Mouse (Mus musculus) megakaryocyte, adult 5-6 weeks (primary cell): Measurements from ENCODE around the gene Foxb1. TPM values are rescaled to one million over a fixed set of nuclear protein-coding genes. Genes with fewer than 3 reads are reported as not detected.

ENCODE experiments used
- ATAC-seq: 2 replicates; pipeline ENCODE4 v1.8.0; 2016; ENCODE audit warnings: mild to moderate bottlenecking, inconsistent platforms; ENCODE audit not compliant: poor library complexity, severe bottlenecking
- total RNA-seq, 2 experiments: library from RNA; stranded (forward) in 1 of 2; stranded (reverse) in 1 of 2; fragments of 153-499, 151-499 nt in 1 of 2; fragments of 221-1000, 200-1000 nt in 1 of 2; gene quantifications; 2 replicates each; pipeline versions ENCODE4 v1.2.3 to v1.2.4; 2015 to 2017

The Foxb1 gene
- total RNA-seq (2015) (not detected in 2 replicates), total RNA-seq (2017) (not detected in 2 replicates)

GRCm38 (mm10) chr9:69760371-69761301 is at the start of gene Foxb1:
Foxb1 (minus strand) TSS chr9:69760940.
- ATAC-seq, result no peak

GRCm38 (mm10) chr9:69790562-69790961 is 29.8 kb upstream of the Foxb1 start:
- no peak for ATAC-seq

DNA sequence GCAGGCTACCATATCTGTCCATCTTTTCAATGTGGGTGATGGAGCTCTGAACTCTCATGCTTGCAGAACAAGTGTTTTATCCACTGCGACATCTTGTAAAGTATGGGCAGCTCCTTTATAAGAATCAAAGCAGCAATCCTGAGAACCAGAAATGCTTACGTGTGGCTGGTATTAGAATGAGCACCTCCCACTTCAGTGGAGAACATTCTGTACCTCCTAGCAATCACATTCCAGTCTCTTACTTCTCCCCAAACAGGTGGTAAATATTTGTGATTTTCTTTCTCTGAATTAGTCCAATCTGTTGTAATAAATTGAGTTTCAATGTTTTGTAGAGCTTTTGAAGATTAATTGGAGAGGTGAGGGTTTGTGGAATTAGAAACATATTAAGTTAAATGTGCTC is 19.3 kb upstream of the Foxb1 start:
- ATAC-seq, result no peak

GRCm38 (mm10) chr9:69769949-69770585 is 9.3 kb upstream of the Foxb1 start:
- no peak for ATAC-seq

DNA sequence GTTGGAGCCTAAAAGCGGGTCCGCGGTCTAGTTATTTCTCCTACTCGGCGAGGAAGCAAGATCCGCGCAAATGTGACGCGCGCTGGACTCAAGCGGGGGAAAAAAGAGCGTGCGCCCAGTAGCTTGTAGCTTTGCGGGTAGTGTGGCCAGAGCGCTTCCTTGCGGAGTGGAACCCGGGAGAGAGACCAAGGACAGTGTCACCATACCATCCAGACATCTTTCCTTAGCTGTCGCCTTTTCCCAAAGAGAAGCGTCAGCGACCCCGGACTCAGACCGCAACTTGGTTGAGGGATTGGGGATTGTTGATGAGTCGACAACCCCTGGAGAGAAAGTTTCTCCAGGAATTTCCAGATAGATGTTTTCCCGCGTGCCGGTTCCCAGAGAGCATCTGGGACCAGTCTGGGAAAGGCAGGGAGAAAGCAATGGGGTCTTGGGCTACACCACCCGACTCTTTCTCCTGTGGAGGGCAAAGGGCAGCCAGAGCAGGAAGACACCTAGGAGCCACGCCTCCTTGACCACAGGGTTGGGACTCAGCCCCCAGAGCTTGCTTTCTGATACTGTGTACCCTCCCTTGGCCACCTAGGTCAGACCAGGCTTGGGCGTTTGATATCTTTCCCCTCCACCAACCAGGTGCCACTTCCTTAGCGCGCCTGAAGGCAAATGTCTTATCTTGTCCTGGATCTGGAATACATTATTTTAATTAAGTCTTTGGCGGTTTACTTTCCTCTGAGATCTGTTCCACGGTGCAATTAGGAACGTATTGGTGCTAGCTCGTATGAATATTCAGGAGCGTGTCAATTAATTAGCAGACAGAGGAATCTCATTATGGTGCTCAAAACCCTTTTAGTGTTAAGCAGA is 8.6 kb upstream of the Foxb1 start:
- no peak for ATAC-seq

GRCm38 (mm10) chr9:69768136-69768875 is 7.6 kb upstream of the Foxb1 start:
- ATAC-seq, result no peak

DNA sequence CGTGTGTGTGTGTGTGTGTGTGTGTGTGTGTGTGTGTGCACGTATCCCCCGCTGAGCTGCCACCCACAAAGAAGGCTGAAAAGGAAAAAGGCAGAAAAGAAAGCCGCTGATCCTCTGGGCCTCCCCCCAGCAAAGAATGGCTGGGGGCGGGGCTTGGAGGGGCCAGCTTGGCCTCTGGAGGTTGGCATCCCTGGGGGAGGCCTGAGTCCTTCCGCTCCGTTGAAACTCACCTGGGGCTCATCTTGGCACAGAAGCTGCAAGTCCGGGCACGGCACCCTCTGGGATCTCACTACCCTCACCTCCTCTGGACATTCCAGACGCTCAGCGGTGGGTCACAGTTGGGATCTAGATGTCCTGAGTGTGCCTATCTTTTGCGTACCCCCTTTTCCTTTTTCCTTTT is 6.7 kb upstream of the Foxb1 start:
- ATAC-seq, result no peak

DNA sequence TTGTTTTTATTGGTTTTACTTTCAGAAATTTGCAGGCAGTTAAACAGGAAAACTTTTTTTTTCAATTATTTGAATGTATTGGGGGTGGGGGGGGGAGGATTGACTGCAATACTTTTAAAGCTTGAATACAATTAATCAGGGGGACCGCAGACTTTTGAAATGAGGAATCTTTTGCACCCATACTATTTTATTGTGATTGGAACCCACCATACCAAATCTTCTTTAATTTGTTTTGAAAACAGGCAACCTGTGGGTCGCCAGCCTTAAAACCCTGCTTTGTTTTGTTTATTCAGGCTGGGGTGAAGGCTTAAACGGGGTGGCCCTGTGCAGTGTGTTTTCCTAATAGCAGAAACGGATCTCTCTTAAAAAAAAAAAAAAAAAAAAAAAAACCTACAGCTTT is 6.2 kb upstream of the Foxb1 start:
- ATAC-seq, result no peak

- no peak for ATAC-seq
These were observed 5.6 kb upstream of the Foxb1 start for GRCm38 (mm10) chr9:69766301-69766700.

GRCm38 (mm10) chr9:69765483-69766050 is 4.8 kb upstream of the Foxb1 start:
- no peak for ATAC-seq

DNA sequence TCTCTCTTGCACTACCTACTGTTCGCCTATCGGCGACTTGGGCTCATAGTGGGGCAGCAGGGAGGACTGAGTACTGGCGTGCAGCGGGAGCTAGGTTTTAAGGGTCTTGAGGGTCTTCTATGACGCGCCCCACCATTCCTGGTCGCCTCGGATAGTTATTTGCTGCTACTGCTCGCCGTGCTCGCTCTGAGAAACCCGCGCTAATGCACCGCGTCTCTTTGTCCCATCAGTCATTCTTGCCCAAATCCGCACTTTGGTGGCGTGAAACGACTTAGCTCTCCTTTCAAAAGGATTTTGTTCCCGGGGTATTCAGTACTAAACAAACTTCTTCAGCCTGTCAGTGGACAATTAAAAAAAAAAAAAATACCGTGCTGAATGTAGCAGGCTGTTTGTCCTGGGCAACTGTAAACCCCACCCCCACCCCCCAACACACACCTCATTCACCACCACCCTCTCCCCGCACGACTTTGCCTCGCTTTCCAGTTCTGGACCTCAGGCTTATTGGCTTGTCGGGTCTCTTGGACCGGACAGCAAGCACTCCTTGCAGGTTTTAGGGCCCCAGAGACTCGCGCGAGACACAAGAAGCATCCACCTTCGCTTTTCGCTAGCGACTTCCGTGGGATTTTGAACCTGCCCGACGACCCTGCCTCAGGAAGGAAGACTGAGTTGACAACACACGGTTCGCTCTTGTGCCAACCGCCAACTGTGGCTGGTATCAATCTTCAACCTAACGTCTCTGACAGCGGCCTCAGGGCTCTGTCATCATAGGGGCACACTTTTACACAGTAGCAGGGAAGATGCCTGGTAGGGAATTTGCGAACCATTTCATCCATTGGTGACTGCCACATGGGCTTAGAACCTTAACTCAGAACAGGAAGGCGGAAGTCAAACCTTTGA is 4.1 kb upstream of the Foxb1 start:
- ATAC-seq, result no peak

- ATAC-seq, result no peak
These were observed 3.2 kb upstream of the Foxb1 start for GRCm38 (mm10) chr9:69763681-69764585.

GRCm38 (mm10) chr9:69762703-69763102 is 2.0 kb upstream of the Foxb1 start:
- no peak for ATAC-seq

GRCm38 (mm10) chr9:69762221-69762620 is 1.5 kb upstream of the Foxb1 start:
- ATAC-seq, result no peak

GRCm38 (mm10) chr9:69761569-69761968 is 829 bp upstream of the Foxb1 start:
- no peak for ATAC-seq

- ATAC-seq, result no peak
These were observed 969 bp downstream of the Foxb1 start for GRCm38 (mm10) chr9:69759721-69760221.

DNA sequence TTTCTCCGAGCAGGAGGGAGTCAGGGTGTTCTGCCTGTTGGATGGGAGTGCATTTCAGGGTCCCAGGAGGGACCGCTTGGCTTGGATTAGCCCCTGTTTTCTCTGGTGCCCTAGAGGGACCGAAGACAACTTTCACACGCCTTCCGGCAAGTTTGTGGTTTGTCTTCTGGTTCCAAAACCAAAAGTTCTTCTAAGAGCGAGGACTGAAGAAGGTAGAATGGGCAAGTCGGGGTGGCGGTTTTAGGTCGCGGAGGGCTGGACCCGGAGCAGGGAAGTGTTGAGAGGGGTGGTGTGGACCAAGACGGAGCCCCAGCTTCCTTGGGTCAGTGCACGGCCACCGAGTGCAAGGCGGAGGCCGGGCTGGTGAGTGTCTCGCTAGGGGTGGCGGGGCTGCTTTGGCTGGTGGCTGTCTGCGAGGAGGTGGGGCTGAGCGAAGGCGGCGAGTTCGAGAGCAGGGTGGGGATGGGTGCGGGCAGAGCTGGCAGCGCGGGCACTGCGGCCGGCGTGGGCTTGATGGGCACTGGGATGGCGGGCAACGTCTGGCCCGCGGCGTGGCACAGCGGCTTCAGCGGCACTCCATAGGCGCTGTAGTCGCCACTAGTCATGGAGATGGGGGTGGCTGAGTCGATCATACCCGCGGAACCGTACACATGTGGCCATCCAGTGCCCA is 1.7 kb downstream of the Foxb1 start:
- no peak for ATAC-seq
